Mouse (Mus musculus): ENCODE data around the gene Hoxd3.

Hoxd3 gene

DNA sequence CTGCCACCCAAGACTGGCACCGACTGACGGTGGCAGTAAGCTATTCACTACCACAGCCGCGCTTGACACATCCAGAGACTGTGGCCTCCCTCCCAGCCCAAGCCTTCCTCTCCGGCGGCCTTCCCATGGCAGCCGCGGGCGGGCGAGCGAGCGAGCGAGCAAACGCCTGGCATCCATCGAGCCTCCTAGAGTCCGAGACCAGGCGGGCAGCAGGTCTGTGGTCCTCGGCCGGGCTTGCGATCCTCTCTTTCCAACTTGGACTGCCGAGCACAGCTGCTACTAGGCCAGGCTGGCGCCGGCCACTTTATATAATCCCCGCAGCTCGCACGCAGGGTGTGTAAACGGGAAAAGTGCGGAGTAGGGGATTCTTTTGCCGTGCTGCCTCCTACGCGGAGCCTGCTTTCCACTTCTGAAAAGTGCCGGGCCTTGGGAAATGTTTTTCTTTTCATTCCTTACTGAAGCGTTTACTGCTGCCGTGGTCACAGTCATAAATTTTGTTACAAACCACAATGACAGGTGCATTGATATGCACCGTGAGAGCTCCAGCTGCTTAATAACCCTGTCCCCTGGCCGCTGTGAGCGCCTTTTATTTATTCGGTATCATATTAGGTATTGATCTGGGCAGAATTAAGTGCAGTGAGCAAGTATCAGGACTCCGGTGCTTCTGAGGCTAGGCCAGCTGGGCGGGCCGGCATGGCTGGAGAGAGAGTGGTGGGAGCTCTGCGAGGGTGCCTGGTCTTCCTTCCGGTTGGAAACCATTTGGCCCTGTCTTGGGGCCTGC is 28.8 kb downstream of the Hoxd3 start:
- DNase-seq (ENCODE audit: low read depth in 1 of 2, low spot score in 2 of 2), result no peak

DNA sequence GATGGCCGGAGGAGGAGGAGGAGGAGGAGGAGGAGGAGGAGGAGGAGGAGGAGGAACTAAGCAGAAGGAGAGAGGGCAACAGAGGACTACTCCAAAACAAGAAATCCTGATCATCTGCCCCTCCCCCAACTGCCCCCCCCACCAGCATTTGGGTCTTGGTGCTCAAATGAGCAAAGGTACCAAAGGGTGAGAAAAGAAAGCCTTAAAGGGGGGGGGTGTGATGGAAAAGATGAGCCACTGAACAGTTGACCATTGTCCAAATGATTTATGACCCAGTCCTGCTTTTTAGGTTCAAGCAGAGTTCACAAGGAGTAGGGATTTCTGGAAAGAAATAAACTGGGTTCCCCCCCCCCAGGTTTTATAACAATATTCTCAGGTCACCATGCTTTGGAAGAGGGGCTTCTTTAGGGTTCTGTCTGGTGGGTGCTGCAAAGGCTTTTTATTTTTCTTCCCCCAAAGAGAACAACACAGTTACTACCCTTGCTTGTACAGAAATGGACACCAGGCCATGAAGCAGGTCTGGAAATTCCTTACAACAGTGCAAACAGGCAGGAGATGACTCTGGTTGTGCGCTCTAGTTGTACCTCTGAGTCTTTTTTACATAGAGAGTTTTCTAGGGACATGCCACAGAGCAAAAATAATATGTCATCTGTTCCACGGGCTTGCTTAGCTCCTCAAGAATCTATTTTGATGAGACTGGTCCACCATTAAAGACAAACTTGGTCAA is 29.7 kb downstream of the Hoxd3 start:
- DNase-seq (ENCODE audit: low read depth in 1 of 2, low spot score in 2 of 2), result no peak

DNA sequence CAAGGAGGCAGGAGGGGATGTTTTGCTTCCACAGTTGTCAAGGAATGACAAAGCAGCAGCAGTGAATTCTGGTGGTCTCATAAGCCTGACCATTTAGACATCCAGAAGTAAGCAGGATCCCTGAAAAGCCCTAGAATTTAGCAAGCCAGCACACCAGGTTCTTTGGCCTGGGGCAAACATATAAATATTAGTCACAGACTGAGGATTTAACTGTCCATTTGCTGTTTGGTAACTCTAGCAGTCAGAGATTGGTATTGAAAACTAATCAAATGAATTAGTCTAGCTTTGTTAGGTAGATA is 30.2 kb downstream of the Hoxd3 start:
- no peak for DNase-seq (ENCODE audit: low read depth in 1 of 2, low spot score in 2 of 2)

DNA sequence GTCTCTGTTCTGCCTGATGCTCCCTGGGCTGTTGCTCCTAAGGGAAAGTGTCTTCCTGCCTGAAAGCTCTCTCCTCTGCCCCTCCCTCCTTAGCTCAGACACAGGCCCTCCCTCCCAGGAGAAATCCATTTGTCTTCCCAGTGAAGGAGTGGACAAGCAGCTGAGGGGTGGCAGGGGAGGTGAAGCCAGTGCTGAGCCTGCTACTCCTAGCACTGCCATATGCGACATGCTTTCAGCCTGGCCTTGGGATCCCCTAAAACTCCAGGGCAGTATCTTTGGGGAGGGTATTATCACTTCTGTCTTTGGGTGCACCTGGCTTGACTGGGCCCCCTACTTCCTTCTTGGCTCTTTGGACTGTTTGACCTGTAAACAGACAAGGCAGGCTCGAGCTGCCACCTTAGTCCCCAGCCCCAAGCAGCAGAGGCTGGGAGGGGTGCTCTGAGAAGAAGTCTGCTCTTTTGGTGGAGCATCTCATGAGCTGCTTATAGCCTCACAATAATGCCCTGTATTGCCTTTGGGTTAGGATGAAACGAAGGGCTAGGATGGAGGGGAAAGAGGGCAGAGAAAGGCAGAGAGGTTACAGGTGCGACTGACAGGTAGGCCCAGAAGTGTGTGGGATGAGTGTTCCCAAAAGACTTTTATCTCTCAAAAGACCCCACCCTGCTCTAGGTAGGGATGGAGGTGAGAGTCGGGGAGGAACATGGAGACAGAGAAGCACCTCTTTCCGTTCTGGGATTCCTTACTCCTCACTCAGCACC is 34.0 kb downstream of the Hoxd3 start:
- DNase-seq (ENCODE audit: low read depth in 1 of 2, low spot score in 2 of 2), result no peak

DNA sequence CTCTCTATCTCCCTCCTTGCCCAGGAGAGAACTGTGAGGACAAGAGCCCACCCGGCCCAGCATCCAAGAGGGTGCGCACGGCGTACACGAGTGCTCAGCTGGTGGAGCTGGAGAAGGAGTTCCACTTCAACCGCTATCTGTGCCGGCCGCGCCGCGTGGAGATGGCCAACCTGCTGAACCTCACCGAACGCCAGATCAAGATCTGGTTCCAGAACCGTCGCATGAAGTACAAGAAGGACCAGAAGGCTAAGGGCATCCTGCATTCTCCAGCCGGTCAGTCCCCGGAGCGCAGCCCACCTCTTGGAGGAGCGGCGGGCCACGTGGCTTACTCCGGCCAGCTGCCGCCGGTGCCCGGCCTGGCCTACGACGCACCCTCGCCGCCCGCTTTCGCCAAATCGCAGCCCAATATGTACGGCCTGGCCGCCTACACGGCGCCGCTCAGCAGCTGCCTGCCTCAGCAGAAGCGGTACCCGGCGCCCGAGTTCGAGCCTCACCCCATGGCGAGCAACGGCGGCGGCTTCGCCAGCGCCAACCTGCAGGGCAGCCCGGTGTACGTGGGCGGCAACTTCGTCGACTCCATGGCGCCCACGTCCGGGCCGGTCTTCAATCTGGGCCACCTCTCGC is 34.7 kb downstream of the Hoxd3 start:
- DNase-seq (ENCODE audit: low read depth in 1 of 2, low spot score in 2 of 2), result no peak

DNA sequence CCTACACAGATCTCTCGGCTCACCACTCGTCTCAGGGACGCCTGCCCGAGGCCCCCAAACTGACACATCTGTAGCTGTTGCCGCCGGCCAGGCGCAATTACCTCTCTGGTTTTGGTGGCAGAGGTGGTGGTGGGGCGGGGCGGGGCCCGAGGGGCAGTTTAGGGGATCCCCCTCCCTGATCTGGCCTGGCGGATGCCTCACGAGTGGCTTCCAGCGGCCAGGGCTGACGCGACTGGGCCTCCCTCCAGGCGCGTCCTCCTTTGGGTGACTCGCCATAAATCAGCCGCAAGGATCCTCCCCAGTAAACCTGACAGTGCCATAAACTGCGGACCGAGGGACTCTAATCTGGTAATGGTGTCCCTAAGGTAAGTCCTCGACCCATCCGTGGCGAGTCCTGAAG is 35.3 kb downstream of the Hoxd3 start:
- DNase-seq (ENCODE audit: low read depth in 1 of 2, low spot score in 2 of 2), result no peak

DNA sequence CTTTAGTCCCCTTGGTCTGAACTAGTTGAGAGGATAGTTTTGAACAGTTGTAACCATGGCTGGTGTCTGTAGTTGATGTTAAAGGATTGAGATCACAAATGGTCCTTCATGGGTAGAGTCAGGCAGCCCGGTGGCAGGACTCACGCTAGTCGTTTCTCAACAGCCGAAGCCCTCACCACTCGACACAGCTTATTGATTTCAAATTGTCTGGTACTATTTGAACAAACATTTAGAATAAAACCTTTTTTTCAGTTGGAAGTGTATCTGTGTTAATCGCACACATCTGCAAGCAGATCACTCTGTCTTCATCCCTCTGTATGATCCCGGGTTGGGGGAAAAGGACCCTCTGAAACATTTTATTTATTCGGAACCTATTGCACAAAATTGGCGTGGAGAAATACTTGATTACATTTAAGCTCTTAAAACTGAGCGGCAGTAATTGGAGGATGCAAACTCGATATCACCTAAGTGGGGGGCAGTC is 36.0 kb downstream of the Hoxd3 start:
- DNase-seq (ENCODE audit: low read depth in 1 of 2, low spot score in 2 of 2), result no peak

DNA sequence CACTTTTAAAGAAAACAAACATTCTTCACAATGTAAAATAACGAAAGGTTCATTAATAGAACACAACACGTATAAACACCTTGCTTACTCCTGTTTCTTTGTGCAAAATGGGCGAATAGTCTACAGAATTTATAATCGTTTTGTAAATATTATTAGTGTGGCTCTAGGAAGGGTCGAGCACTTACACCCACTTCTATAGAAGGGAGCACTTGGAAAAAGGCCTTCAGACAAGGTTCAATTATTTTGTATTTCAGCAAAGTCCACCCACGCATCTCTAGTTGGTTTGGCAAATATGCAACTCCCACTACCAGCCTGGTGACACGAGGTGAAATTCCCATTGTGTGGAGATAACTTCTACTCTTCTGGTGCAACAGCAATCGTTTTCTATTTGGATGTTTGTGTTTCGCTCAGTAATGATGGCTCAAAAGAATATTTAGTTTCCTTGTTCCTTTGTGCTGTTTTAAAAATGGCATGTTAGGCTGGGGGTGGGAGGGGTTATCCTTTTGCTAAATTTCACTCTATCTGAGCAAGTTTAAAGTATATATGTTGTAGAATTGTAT is 36.8 kb downstream of the Hoxd3 start:
- DNase-seq (ENCODE audit: low read depth in 1 of 2, low spot score in 2 of 2), result no peak

DNA sequence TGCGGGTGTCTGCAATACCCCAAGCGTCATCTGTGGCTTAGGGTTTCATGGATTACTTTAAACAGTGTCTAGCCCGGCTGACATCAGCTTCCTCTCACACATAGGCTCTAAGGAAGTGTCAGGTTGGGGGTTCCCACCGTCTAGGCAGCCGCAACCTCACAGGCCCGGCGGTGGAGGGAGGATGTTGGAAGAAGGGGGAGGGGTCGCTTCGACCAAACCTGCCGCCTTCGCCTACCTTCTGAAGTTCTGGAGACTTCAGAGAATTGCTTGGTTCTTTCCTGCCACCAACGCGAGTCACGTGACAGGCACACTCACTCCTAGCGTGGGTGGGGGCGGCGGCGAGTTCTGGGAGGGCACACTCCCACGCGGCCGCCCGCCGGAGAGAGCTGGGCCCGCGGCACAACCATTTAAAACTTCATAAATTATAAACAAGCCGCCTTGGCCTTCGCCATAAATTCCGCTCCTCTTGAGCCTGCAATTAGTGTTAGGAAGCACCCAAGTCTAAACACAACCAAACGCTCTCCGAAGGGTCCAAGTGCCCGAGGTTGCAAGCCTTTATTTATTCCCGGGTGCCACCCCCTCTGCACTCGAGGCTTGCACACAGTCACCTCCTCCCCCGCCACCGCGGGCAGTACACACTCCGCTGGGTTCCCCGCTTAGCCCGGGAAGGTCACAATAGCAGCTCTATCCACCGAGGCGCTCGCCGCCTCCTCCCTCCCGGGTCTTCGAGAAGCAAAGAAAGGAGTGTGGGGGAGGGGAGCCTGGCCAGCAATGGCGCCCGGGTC is 37.8 kb downstream of the Hoxd3 start:
- no peak for DNase-seq (ENCODE audit: low read depth in 1 of 2, low spot score in 2 of 2)

DNA sequence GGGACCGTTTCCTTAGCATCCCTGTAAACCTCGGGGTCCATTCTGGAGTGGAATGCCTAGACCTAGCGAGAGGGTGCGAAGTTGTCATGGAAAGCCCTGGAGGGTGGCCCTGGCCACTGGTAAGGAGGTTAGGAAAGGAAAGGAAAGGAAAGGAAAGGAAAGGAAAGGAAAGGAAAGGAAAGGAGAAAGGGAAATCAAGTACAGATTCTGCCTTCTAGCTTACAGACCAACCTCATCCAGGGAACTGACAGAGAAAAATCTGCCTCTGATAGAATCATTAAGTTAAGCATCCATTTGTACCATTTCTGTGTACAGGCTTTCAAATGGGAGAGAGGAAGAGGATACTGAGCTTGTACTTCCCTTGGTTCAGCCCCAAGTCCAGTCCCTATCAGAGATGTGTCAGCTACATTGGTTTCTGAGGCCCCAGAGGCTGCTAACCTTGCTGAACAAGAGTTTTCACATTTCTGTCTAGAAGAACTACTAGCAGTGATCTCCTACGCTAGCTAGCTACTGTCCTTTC is 39.1 kb downstream of the Hoxd3 start:
- no peak for DNase-seq (ENCODE audit: low read depth in 1 of 2, low spot score in 2 of 2)

DNA sequence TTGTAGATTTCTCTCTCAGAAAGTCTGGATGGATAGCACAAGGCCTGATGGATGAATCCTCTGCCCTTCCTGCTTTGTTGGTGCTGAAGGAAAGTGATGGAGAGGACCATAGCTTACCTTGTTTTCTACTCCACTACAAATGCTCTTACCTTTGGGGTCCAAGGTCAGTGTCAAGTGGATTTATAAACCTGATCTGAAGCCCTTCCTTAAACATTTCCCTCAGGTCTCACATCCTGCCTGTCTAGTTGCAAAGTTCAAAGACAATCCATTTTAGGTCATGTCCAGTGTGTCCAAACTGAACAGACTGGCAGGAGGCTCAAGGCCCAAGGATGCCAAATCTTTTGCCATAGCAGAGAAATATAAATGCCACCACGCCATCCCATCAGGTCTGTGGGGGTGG is 40.1 kb downstream of the Hoxd3 start:
- no peak for DNase-seq (ENCODE audit: low read depth in 1 of 2, low spot score in 2 of 2)

DNA sequence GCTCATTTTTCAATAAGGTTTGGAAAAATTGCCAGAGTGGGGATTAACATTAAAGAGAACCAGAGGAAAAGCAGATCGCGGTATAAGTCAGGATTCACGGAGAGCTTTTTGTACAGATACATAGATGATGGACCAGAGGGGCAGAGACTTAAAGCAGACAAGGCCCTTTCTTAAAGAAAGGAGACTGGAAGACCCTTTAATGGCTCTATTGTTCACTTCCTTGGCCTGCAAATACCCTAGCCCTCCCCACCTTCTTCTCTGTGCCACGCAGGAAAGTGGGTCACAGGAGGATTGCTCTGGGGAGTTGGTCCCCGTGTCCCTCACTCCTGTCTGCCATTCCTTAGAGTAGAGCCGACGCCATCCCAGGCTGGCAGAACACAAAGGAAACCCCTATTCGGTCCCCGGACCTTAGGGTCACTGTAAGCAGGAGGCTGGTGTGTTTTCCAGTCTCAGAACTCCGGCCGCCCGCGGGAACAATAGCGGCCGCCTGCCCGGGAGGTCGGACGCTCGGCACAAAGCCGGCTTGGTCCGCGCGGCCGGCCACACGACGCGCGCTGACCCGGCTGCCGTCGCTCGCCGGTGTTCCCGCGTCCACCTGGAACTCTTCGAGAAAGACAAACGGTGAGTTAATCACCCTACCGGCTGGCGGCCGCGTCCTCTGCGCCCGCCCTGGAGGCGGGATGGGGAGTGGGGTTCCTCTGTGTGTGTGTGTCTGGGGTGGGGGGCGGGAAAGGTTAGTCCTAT is 40.9 kb downstream of the Hoxd3 start:
- DNase-seq (ENCODE audit: low read depth in 1 of 2, low spot score in 2 of 2), result no peak

DNA sequence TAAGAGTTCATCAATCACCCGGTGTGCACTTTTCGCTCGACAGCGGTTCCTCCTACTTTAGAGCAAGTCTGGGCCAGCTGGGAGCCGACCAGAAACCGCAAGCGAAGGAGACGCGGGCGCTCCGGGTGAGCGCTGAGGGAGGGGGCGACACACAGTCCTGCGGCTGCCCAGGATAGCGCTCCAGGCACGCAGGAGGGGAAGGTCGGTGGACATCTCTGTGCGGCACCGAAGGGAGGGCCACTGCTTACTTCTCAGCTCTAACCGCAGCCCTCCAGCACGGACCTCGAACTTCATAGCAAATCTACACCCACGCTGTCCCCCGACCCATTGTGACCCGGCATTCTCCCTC is 41.4 kb downstream of the Hoxd3 start:
- no peak for DNase-seq (ENCODE audit: low read depth in 1 of 2, low spot score in 2 of 2)

DNA sequence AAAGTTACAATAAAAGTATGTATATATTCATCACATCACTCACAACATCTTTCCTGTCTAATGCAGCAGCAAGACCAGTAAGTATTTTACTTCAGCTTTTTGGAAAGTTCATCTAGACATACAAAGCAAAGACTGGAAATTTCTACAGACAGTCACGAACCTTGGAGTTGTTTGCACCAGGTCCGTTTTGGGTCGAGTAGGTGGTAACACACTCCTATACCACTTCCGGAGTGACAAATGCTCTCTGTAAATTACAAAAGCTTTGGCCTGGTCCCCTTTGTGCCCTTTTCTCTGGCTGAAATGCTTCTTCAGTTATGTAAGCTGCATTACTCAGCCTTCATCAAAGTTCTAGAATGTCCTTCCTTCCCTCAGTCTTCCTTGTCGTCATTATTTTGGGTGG is 42.0 kb downstream of the Hoxd3 start:
- DNase-seq (ENCODE audit: low read depth in 1 of 2, low spot score in 2 of 2), result no peak

DNA sequence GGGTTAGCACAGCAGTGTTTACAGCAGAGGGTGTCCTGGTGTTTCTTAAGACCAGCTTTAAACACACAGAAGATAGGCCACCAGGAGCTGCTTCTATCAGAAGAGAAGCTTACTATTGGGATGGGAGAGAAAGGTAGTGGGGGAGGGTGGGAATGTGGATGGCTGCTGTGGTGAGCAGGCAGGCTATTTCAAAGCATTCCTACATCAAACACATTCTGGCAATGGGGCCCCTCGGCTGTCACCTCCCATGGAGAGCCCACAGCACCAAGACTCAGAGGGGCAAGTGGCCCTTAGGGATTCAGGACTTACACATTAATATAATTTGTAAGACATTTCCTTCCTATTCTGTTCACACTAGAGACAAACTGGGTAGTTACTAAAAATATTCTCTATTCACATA is 48.4 kb downstream of the Hoxd3 start:
- no peak for DNase-seq (ENCODE audit: low read depth in 1 of 2, low spot score in 2 of 2)

DNA sequence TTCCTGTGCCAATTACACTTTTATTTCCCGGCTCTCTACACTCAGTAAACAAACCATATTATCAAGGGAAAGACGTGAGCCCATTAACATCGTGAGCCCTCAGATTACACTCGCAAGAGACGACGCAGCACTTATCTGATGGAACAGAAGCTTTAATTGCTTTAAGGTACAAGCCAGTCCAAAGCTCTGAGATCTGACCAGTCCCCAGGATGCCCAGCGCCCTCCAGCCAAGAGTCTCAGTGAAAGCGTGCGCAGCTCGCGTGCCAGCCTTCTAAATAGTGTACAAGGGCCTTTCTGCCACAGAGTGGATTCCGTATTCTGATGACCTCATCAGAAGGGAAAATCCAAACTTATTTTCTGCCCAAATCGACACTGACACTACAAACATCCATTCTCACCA is 50.2 kb downstream of the Hoxd3 start:
- no peak for DNase-seq (ENCODE audit: low read depth in 1 of 2, low spot score in 2 of 2)

DNA sequence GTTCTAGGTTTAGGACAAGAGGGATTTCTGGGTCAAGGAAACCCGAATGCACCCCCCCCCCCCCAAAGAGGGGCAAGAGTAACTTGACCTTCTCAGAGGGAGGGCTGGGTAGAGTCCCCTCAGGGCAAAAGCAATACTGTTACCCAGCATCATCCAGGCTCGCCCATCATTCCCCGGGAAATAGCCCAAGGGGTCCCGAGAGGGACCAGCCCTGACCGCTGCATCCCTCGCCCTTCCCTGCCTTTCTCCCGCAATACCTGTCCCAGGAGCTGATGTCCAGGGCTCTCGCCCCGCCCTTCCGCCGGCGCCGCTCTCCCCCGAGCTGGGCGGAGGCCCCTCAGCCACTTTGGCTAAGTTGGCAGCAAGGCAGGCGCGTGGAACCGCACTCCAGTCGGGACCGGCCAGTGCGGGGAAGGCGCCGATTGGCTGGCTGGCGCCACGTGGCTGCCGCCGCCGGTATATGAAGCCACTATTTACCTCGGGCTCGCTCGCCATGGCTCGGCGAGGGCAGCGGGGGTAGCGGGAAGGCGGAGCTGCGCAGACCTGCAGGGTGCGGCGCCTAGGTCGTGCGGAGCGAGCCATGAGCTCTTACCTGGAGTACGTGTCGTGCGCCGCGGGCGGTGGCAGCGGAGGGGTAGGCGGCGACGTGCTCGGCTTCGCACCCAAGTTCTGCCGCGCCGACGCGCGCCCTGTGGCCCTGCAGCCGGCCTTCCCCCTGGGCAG is 51.0 kb downstream of the Hoxd3 start, which contains the start of gene Hoxd1:
TSS of gene Hoxd1 (plus strand) at position 459 of the 723 bp plus-strand sequence.
- DNase-seq (ENCODE audit: low read depth in 1 of 2, low spot score in 2 of 2), result no peak

DNA sequence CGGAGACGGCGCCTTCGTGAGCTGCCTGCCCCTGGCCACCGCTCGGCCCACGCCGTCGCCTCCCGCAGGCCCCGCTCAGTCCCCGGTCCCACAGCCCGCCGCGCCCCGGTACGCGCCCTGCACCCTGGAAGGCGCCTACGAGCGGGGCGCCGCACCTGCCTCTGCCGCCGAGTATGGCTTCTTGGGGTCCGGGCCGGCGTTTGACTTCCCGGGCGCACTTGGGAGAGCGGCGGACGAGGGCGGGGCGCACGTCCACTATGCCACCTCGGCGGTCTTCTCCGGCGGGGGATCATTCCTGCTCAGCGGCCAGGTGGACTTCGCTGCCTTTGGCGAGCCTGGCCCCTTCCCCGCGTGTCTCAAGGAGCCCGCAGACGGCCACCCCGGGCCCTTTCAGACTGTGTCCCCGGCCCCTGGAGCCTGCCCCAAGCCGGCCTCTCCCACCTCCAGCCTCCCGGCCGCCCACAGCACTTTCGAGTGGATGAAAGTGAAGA is 51.6 kb downstream of the Hoxd3 start:
- no peak for DNase-seq (ENCODE audit: low read depth in 1 of 2, low spot score in 2 of 2)

DNA sequence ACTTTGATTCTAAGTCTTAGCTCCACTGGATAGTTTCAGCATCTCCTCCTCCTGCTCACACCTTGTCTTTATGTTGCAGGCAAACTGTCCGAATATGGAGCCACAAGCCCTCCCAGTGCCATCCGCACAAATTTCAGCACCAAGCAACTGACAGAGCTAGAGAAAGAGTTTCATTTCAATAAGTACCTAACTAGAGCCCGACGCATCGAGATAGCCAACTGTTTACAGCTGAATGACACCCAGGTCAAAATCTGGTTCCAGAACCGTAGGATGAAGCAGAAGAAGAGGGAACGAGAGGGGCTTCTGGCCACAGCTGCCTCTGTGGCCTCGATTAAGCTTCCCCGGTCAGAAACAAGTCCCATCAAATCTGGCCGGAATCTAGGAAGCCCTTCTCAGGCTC is 52.2 kb downstream of the Hoxd3 start:
- no peak for DNase-seq (ENCODE audit: low read depth in 1 of 2, low spot score in 2 of 2)
